Mouse (Mus musculus) embryonic fibroblast, embryonic 13.5 days (primary cell): Measurements from ENCODE around the gene Shld1.

Source experiments
- CTCF ChIP-seq: IDR thresholded peaks from 2 replicates; pipeline ENCODE4 v1.5.1; 2011; ENCODE audit warnings: mild to moderate bottlenecking, control low read depth, low read length, moderate library complexity, borderline replicate concordance; ENCODE audit not compliant: insufficient read depth
- POLR2A ChIP-seq: IDR thresholded peaks from 2 replicates; pipeline ENCODE4 v1.6.1; 2011; ENCODE audit warnings: low read depth, mild to moderate bottlenecking, control low read depth, low read length, moderate library complexity

DNA sequence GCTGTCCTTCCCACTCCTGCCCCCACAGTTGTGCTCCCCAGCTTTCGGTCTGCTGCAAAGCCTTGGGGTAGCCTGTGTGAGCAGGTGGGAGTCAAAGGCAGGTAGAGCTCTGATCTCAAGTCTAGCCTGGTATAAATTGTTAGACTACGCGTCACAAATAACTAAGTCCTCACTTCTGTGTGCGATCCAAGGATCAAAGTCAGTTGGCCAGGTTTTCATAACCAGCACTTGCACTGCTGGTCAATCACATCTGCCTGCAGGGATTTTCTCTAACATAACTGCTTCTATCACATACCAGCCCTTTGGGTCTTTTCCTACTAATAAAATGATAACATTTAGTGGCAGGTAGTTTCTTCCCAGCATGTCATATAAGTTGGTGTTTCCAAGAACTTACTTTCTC, 14.2 kb downstream of the Shld1 start:
- TF ChIP-seq POLR2A (no peak), CTCF (no peak)
